Mouse (Mus musculus) neural tube, embryonic 15.5 days (tissue): Measurements from ENCODE around the gene Med12l. TPM values are rescaled to one million over a fixed set of nuclear protein-coding genes. Genes with fewer than 3 reads are reported as not detected.

ENCODE experiments used
- ATAC-seq: fragments of 200-750 bp; cut with Nextera tagmentation; 2 replicates; pipeline ENCODE4 v1.8.0; 2017; ENCODE audit warnings: mild to moderate bottlenecking, moderate TSS enrichment, moderate library complexity; ENCODE audit not compliant: low FRiP score
- H3K27ac ChIP-seq: fragments of 300-500 bp; sonication (generic); replicated peaks from 2 replicates; pipeline ENCODE4 v1.5.1; 2015; ENCODE audit warnings: mild to moderate bottlenecking, inconsistent platforms
- H3K27me3 ChIP-seq: fragments of 300-500 bp; sonication (generic); replicated peaks from 2 replicates; pipeline ENCODE4 v1.6.1; 2015; ENCODE audit warnings: inconsistent platforms
- H3K36me3 ChIP-seq: fragments of 300-500 bp; sonication (generic); 2 replicates; pipeline ENCODE4 v1.6.1; 2015; ENCODE audit warnings: inconsistent platforms
- H3K4me1 ChIP-seq: fragments of 300-500 bp; sonication (generic); 2 replicates; pipeline ENCODE4 v1.6.1; 2015; ENCODE audit warnings: inconsistent platforms
- H3K4me2 ChIP-seq: fragments of 300-500 bp; sonication (generic); 2 replicates; pipeline ENCODE4 v1.6.1; 2015; ENCODE audit warnings: inconsistent platforms, mild to moderate bottlenecking, moderate library complexity
- H3K4me3 ChIP-seq: fragments of 300-500 bp; sonication (generic); replicated peaks from 2 replicates; pipeline ENCODE4 v1.5.1; 2015; ENCODE audit warnings: mild to moderate bottlenecking, inconsistent platforms
- H3K9ac ChIP-seq: fragments of 300-500 bp; sonication (generic); replicated peaks from 2 replicates; pipeline ENCODE4 v1.6.1; 2015; ENCODE audit warnings: mild to moderate bottlenecking, inconsistent platforms
- H3K9me3 ChIP-seq: fragments of 300-500 bp; sonication (generic); replicated peaks from 2 replicates; pipeline ENCODE4 v1.6.1; 2016; ENCODE audit warnings: inconsistent platforms
- WGBS: fragments of 180-500 bp; shearing (Covaris S2); methylation state at CpG from one replicate; pipeline ENCODE4 v1.1.7; 2015; ENCODE audit warnings: mixed read lengths; 5-methylcytosine and 5-hydroxymethylcytosine counted together
- polyA plus RNA-seq: library from polyadenylated mRNA; unstranded; fragments of >200 nt; fragmentation: Nextera tagmentation; extraction: Ambion mirVana; gene quantifications from 2 replicates; pipeline ENCODE4 v1.2.1, GENCODE M21; 2015

Gene Med12l
- polyA plus RNA-seq, 1 experiment from 2014 or later: 4.8 TPM

DNA sequence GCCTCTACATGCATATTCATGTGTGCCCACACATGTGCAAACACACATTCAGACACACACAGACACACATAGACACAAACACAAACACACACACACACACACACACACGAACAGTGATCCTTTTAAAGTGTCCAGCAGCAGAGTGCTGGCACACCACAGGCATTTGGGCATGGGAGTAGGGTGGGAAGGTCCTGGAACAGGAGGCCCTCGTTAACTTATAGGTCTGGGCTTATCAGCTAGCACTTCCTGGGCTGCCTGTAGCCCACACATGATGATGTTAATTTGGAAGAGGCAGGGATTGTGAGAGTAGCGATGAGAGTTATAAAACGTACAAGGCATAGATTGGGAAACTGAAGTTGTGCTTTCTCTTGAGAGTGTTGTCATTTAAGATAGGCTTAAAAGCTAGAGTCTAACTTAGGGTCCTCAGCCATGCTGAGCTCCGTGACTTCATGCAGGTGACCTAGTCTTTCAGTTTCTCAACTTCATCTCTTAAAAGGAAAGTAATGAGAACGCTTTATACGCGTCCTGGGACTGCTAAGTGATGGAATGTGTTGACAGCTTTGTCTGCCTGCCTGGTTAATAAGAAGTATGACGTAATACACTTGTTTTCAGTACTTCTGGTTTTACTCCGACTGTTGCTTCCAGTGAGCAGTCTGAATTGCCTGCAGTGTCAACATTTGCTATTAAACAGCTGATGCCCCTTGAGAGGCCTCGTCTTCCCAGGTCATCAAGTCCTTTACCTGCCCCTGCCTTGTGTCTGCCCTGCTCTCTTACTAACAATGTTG, 199.3 kb downstream of the Med12l start:
- Histone ChIP-seq H3K4me3 (no peak overlapping the region), H3K27ac (no peak overlapping the region), H3K27me3 (no peaks in the 10 kb centered on the region), H3K4me2 (no peak overlapping the region), H3K36me3 (no peaks in the 10 kb centered on the region), H3K9me3 (no peaks in the 10 kb centered on the region), H3K4me1 (no peaks in the 10 kb centered on the region), H3K9ac (no peak overlapping the region)
- 84% methylated on average over 11 of the region's 11 CpGs for WGBS
- ATAC-seq: no peak

DNA sequence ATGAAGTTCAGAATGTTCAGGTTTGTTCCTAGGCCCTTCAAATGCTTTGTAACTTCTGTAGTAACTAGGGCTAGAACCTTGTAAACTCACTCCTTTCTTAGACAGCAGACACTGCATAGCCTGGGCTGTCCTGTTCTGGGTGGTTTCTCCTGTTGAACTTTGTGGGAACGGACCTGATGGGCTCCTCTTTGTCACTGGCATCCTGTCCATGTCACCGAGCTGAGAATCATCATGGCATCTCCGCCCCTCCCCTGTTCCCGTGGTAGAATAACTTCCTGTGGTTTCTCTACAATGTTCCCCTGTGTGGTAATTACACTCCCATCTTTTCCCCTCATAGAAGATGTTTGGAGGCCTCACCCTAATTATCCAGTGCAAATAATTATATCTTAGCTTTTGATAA, 200.3 kb downstream of the Med12l start:
- Histone ChIP-seq H3K27ac (no peak overlapping the region), H3K36me3 (no peaks in the 10 kb centered on the region), H3K4me1 (no peaks in the 10 kb centered on the region), H3K27me3 (no peaks in the 10 kb centered on the region), H3K9ac (no peak overlapping the region), H3K4me2 (no peak overlapping the region), H3K9me3 (no peaks in the 10 kb centered on the region), H3K4me3 (no peak overlapping the region)
- 77% methylated on average over 4 of the region's 4 CpGs for WGBS
- ATAC-seq: no peak

DNA sequence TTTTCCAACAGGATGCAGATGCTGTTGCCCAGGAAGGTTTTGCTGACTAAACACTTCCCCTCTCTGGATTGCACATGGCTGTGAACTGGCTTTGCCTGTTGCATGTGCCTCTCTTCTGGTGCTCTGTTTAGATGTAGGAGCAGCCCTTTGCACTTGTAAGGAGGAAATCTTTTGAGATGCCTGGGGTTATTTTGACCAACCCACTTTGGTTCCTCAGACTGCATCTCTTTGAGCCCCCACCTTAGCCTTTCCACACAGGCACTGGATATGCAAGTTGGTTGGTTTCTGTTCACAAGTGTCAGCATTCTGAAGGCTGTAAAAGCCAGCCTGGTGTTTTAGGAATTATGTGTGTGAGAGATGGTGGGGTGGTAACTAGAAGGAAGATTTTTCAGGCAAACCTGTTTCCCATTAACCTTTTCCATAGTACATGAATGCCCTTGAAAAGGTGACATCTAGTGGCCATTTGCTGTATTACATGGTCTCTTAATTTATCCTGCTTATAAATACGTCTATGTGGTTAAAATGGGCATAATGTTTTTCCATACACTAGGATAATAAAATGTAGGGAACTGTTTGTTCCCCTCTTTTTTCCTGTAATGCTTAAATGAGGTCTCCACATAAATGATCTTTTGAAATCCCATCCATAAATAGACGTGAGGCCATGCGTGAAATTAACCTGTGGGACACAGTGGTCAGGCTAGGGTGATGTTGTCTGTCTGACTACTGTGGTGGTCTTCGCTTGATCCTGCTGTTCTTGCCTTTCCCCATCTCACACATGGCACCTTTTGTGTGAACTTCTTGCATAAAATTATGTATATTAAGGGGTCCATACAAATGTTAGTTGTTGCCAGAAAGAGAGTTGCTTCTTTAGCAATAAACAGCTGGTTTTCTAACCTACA, 203.3 kb downstream of the Med12l start:
- Histone ChIP-seq H3K4me3 (no peak overlapping the region), H3K9me3 (no peaks in the 10 kb centered on the region), H3K27ac (no peak overlapping the region), H3K27me3 (no peaks in the 10 kb centered on the region), H3K4me1 (no peaks in the 10 kb centered on the region), H3K36me3 (no peaks in the 10 kb centered on the region), H3K4me2 (no peak overlapping the region), H3K9ac (no peak overlapping the region)
- ATAC-seq: peak; percentile 78
- 69% methylated on average over 4 of the region's 4 CpGs for WGBS

DNA sequence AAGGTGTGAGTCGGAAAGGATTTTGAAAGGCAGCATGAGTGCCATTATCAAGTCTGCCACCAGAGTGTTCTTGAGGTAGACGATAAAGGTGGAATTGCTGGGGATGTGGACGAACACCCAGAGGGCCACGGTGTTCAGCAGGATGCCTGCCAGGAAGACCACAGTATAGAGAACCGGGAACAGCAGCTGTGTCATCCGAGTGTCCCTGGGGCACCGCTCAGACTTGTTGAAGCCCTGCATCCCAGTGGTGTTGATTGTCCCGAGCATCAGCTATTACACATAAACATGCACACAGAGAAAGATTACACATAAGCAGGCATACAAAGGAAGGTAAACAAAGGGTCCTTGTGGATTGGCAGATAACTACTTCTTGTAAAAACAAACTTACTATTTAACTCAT, 204.5 kb downstream of the Med12l start:
- H3K9ac ChIP-seq: no peak overlapping the region
- H3K27ac ChIP-seq: no peak overlapping the region
- H3K4me2 ChIP-seq: no peak overlapping the region
- no peaks in the 10 kb centered on the region for H3K9me3 ChIP-seq
- no peaks in the 10 kb centered on the region for H3K27me3 ChIP-seq
- no peak for ATAC-seq
- 77% methylated on average over 8 of the region's 8 CpGs for WGBS
- no peak overlapping the region for H3K4me3 ChIP-seq
- H3K4me1 ChIP-seq: no peaks in the 10 kb centered on the region
- H3K36me3 ChIP-seq: no peaks in the 10 kb centered on the region

DNA sequence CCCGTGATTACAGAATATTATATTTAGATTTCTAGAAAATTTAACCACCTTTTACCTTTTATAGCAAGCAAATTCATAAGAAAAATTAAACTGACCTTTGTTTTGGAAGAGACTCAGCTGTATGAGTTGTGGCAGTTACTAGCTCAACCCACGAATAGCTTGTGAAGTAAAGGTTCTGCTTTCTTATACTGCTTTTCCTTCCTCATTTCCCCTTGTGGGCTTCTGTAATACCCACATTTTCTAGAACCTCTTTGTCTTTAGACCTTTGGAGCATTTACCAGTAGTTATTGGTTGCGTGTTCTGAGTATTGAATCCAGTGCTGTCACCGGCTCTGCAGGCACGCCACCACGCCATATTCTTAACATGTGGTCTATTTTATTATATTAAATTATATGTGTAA, 205.1 kb downstream of the Med12l start, which contains the start of gene P2ry13:
TSS of gene P2ry13 (minus strand) at position 156 of the 400 bp plus-strand sequence.
- no peaks in the 10 kb centered on the region for H3K9me3 ChIP-seq
- no peak within 1 kb of the TSS for H3K4me3 ChIP-seq
- ATAC-seq: no peak
- no peaks in the 10 kb centered on the region for H3K36me3 ChIP-seq
- no peaks in the 10 kb centered on the region for H3K27me3 ChIP-seq
- no peaks in the 10 kb centered on the region for H3K4me1 ChIP-seq
- H3K4me2 ChIP-seq: no peak within 1 kb of the TSS
- H3K9ac ChIP-seq: no peak within 1 kb of the TSS
- no peak within 1 kb of the TSS for H3K27ac ChIP-seq
- WGBS: 95% methylated on average over 6 of the region's 6 CpGs

DNA sequence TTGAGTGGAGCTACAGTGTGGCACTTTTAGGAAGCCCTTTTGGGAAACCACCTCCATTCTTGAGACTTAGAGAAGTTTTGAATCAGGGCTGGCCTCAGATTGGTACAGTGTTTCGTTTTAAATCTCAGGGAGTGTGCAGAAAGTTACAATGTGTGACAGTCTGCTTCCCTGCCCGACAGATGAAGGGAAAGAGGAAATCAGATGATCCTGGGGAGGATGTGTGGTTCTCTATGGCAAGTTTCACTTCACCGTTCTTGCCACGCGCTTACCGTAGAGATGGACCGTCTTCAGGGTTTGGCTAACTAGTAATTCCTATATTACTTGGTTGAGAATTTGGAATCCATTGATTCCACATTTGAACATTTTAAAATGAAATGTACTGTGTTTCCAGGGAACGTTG, 206.2 kb downstream of the Med12l start:
- no peak overlapping the region for H3K4me2 ChIP-seq
- no peak overlapping the region for H3K27ac ChIP-seq
- no peaks in the 10 kb centered on the region for H3K9me3 ChIP-seq
- ATAC-seq: no peak
- H3K4me1 ChIP-seq: no peaks in the 10 kb centered on the region
- no peak overlapping the region for H3K9ac ChIP-seq
- WGBS: 89% methylated on average over 8 of the region's 8 CpGs
- H3K36me3 ChIP-seq: no peaks in the 10 kb centered on the region
- no peak overlapping the region for H3K4me3 ChIP-seq
- H3K27me3 ChIP-seq: no peaks in the 10 kb centered on the region

DNA sequence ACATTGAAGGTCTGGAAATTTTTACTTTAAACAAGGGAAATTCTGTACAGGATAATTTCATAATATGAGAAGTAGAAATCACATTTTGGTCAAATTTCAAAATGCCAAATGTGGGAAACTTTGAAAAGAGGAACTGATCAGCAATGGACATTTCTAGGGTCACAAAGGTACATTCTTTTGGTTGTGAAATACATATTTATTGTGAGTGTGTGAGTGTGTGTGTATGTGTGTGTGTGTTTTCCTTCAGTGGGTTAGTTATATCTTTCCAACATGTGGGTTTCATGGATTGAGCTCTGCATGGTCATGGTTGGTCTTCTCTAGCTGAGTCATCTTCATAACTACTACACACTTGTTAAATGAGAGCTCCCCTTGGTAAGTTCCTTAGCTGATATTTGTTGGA, 206.8 kb downstream of the Med12l start:
- H3K36me3 ChIP-seq: no peaks in the 10 kb centered on the region
- no peak overlapping the region for H3K27ac ChIP-seq
- no peak overlapping the region for H3K9ac ChIP-seq
- H3K4me1 ChIP-seq: no peaks in the 10 kb centered on the region
- H3K4me3 ChIP-seq: no peak overlapping the region
- no peaks in the 10 kb centered on the region for H3K9me3 ChIP-seq
- H3K4me2 ChIP-seq: no peak overlapping the region
- no peaks in the 10 kb centered on the region for H3K27me3 ChIP-seq
- no peak for ATAC-seq

DNA sequence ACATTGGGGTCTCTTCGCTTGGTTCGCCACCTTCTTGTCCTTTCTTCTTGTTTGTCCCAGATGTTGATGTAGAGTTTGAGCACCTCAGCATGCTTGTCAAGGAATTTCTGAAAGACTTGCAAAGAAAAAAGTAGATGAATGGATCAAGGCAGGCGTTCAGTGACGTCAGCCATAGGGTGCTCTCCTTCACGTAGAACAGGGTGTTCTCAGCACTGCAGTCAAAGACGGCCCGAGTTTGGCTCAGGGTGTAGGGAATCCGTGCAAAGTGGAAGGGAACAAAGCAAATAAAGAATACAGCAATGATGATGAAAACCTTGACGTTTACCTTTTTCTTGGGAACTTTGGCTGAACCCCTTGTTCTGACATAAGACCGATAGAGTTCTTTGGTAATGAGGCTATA, 211.6 kb downstream of the Med12l start:
- 95% methylated on average over 10 of the region's 10 CpGs for WGBS
- no peak overlapping the region for H3K27ac ChIP-seq
- H3K36me3 ChIP-seq: no peaks in the 10 kb centered on the region
- no peaks in the 10 kb centered on the region for H3K4me1 ChIP-seq
- no peak for ATAC-seq
- no peaks in the 10 kb centered on the region for H3K9me3 ChIP-seq
- H3K9ac ChIP-seq: no peak overlapping the region
- no peak overlapping the region for H3K4me2 ChIP-seq
- no peaks in the 10 kb centered on the region for H3K27me3 ChIP-seq
- H3K4me3 ChIP-seq: no peak overlapping the region

DNA sequence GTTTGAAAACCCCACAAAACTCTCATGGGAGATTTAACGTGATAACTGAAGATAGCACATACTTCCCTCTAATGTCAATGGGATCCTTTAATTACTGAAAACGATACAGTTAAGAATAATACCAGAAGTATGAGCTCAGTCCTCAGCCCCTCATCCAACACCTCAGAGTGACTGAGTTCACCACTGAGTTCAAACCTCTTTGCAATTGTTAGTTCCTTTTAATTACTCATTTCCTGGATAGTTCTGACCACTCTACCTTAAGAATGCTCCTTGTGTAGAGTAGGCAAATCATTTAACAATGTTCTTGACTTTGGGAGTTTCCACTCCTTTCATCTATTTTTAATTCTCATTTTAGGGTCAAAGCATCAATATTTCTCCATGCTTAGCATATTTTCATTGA, 213.7 kb downstream of the Med12l start:
- WGBS: 88% methylated on average over 2 of the region's 2 CpGs
- H3K4me3 ChIP-seq: no peak overlapping the region
- H3K36me3 ChIP-seq: no peaks in the 10 kb centered on the region
- H3K27me3 ChIP-seq: no peaks in the 10 kb centered on the region
- H3K4me2 ChIP-seq: no peak overlapping the region
- no peak overlapping the region for H3K27ac ChIP-seq
- no peak for ATAC-seq
- H3K4me1 ChIP-seq: no peaks in the 10 kb centered on the region
- H3K9ac ChIP-seq: no peak overlapping the region
- H3K9me3 ChIP-seq: no peaks in the 10 kb centered on the region

DNA sequence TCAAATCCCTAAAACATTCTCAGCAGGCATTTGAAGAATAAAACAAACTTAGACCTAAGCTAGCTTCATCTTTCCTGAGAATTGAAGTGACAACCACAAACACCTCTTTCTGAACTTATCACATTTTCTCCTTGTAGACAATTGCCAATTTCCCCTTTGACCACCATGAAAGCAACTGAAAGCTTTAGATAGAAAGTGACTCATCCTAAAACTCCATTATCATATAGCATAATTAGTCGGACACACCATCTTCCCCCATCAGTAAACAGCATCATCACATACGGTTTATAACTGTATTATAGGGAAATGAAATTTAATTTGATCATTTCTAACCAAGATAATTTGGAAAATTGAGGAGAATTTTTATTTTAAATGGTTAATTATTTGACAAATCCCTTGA, 216.7 kb downstream of the Med12l start:
- Histone ChIP-seq H3K27me3 (no peaks in the 10 kb centered on the region), H3K4me1 (no peaks in the 10 kb centered on the region), H3K9ac (no peak overlapping the region), H3K4me3 (no peak overlapping the region), H3K4me2 (no peak overlapping the region), H3K27ac (no peak overlapping the region), H3K36me3 (no peaks in the 10 kb centered on the region), H3K9me3 (no peaks in the 10 kb centered on the region)
- ATAC-seq: no peak
- WGBS: 91% methylated on average over 2 of the region's 2 CpGs

DNA sequence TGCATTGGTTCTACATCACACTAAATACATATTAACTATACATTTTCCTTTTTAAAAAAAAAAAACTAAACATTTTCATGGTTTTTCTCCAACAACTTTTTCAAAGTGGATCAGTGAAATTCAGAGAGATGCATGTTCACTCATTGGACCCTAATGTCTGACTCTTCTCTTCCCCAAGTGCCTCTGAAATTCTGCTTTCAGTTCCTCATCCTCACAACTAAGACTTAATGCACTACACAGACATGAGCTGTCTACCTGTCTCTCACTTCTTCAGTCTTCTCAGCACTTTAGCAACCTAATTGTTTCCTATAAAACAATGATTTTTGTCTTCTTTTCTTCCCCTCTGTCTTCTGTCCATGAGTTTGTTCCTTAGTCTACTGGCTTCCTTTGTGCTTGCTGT, 219.8 kb downstream of the Med12l start:
- H3K9ac ChIP-seq: no peak overlapping the region
- H3K4me1 ChIP-seq: no peaks in the 10 kb centered on the region
- no peak overlapping the region for H3K27ac ChIP-seq
- no peak for ATAC-seq
- H3K4me3 ChIP-seq: no peak overlapping the region
- H3K36me3 ChIP-seq: no peaks in the 10 kb centered on the region
- no peaks in the 10 kb centered on the region for H3K9me3 ChIP-seq
- no peaks in the 10 kb centered on the region for H3K27me3 ChIP-seq
- H3K4me2 ChIP-seq: no peak overlapping the region

DNA sequence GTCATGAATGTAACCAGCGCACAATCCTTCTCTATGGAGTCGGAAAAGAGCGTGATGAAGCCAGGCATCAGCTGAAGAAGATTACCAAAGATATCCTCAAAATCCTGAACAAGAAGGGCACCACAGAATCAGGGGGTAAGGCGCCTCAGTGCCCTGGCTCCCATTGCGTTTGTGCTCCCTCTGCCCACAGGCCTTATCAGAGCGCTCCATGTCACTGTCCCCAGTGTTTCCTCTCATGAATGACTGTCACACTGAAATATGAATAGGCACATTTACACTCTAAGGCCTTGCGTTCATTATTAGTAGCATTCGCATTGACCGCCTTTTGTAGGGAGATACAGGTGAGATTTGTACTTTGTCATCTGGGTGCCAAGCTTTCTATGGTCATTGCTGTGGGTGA, 222.1 kb downstream of the Med12l start:
- Histone ChIP-seq H3K27ac (no peak overlapping the region), H3K36me3 (no peaks in the 10 kb centered on the region), H3K27me3 (no peaks in the 10 kb centered on the region), H3K9ac (no peak overlapping the region), H3K4me3 (no peak overlapping the region), H3K9me3 (no peaks in the 10 kb centered on the region), H3K4me2 (no peak overlapping the region), H3K4me1 (no peaks in the 10 kb centered on the region)
- WGBS: 99% methylated on average over 9 of the region's 9 CpGs
- ATAC-seq: no peak
